Mouse (Mus musculus) kidney, adult 18-20 months (tissue): Measurements from ENCODE around the gene Pias3.
"Not testable (repeated sequence)": the region's sequence is repeated elsewhere in the genome, so short reads cannot be mapped to it uniquely, and the experiment has no call there.

Experiments used
- DNase-seq: peaks from one replicate; pipeline ENCODE4 v3.0.0; 2021

Pias3 gene

GRCm38 (mm10) chr3:96696198-96696765, at the start of gene Pias3:
TSS of gene Pias3 (plus strand) at chr3:96696384.
- peak; percentile 88 for DNase-seq

DNA sequence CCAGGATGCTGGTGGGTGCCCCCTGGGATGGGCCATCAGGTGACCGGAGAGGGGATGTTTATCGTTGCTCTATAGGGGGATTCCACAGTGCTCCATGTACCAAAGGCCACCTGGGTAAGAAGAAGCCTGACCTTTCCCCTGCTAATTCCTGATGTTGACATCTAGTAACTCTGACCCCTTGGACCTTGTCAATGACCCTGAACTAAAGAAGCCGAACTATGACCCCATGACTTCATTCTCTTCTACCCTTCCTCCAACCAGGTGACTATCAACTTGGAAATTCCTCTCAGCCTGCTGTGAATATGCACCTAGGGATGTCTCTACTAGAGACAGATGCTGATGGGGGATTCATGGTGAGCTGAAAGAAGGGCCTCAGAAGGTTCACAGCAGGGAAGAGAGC, 48.8 kb upstream of the Pias3 start:
- no peak for DNase-seq

- DNase-seq = no peak
Observed at GRCm38 (mm10) chr3:96660901-96661300, 35.3 kb upstream of the Pias3 start.

GRCm38 (mm10) chr3:96662731-96663316, 33.4 kb upstream of the Pias3 start:
- DNase-seq = no peak

- peak; percentile 86 for DNase-seq
Observed at GRCm38 (mm10) chr3:96663432-96664239, 32.5 kb upstream of the Pias3 start.

DNA sequence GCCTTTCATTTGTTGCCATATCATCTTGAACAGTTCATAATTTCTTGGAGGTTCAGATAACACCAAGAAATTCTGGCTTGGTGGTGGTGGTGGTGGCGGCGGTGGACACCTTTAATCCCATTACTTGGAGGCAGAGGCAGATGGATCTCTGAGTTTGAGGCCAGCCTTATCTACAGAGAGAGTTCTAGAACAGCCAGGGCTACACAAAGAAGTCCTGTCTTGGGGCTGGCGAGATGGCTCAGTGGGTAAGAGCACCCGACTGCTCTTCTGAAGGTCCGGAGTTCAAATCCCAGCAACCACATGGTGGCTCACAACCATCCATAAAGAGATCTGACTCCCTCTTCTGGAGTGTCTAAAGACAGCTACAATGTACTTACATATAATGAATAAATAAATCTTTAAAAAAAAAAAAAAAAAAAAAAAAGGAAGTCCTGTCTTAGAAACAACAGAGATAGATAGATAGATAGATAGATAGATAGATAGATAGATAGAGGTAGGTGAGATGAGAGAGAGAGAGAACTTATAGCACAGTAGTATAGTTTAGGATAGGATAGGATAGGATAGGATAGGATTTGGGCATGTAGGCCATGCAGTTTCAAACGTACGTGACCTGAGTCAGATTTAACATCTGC, 30.3 kb upstream of the Pias3 start:
- DNase-seq = not testable (repeated sequence)

DNA sequence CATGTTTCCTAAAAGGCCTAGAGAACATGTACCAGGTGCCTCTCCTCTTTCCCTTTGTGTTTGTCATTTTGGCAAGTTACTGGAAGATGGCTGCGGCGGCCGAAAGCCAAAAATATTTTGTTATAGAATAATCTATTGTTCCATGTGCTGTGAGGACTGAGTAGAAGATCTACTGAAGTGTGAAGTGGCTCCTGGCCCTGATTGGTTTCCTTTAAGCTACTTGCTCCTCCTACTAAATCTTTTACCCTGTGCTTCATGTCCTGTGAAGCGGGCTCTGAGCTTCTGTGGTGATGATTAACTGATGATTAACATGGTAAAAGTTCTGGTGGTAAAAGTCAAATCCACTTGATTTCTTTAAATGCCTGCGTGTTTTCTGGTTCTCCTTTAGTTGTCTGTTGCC, 29.3 kb upstream of the Pias3 start:
- peak; percentile 38 for DNase-seq

- DNase-seq = peak; percentile 46
Observed at GRCm38 (mm10) chr3:96667316-96667715, 28.9 kb upstream of the Pias3 start.

DNA sequence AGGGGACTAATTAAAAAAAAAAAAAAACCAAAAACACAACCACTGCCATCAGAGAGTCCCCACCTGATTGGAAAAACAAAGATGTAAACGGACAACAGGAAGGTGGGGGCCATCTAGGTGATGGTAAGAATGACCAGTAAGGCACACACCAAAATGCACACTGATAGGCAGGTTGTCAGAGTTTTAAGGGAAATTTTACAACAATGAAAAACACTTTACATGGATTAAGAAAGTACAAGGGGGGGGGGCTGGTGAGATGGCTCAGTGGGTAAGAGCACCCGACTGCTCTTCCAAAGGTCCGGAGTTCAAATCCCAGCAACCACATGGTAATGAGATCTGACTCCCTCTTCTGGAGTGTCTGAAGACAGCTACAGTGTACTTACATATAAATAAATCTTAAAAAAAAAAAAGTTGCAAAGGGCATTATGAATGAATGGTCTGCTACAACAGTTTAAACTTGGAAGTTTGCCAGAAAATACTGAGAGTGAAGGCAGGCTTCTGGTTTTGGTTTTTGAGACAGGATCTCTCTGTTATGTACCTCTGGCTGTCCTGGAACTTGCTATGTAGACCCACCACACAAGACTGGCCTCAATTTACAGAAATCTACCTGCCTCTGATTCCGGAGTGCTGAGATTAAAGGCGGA, 27.6 kb upstream of the Pias3 start:
- no peak for DNase-seq

DNA sequence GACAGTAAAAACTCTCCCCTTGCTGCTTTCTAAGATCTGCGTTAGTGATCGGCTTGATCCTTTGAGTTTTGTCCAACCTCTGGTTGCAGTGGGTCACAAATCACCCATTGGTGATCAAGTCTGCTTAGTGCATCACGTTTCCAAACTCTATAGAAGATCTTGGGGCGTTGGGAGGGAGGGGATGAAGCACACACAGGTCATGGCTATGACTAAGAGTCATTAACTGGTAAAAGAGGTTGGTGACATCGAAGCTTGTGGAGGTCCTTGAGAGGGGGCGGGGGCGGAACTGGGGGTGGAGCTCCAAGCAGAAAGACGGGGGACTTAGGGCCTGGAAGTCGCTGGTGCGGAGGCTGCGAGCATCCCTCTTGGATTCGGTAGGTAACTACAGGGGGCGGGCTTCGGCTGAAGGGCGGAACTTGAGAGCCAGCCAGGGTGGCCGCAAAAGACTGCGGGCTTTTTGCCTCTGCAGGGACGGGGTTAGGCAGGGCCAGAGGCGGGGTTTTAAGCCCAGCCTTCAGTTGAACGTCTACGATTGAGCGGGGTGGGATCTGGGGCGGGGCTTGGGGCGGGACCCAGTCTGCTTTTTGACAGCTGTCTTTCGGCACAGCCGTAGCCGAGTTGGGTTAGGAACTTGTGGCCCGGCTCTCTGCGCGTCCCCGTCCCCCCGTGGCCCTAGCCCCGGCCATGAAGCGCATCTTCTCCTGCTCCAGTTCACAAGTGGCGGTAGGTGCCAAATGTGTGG, 26.3 kb upstream of the Pias3 start, which contains the start of gene Ankrd35:
Gene Ankrd35, plus strand, starts transcription at position 405 of the 742 bp plus-strand sequence.
- peak; percentile 81 for DNase-seq

DNA sequence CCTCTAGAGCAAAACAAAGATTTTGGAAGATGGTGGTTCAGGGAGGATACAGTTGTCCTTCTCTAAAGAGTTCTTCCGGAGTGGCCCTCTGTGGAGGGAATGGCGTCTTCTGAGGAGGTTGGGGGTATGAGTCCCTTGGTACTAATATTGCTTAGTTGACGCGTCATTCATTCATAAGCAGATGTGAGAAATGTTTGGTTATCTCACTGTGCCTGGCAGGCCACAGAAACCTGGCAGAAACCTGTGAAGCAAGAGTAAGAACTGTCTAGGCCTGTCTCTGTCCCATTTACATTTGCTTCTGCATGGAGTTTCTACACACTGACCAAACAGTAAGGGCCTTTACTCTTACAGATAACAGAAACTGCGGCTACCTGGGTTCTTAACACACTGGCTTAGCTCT, 24.7 kb upstream of the Pias3 start:
- no peak for DNase-seq

DNA sequence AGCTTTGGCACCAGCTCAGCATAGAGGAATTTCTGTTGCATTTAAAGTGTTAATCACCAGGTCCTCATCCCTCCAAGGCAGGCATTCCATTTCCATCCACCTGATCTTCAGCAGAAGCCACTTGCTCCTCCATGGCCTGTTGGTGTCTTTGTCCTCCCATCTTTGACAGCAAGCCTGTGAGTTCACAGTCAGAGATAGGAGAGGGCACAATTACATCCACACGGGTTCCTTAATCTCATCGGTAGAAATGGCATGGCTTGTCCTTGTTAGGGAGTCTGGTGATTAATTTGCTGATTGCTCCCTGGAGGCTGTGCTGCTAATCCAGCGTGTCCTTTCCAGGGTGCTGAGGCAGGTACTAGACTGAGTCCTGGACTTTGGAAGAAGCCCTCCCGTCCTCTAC, 22.7 kb upstream of the Pias3 start:
- DNase-seq = no peak

GRCm38 (mm10) chr3:96674442-96674841, 21.7 kb upstream of the Pias3 start:
- no peak for DNase-seq

GRCm38 (mm10) chr3:96675171-96675570, 21.0 kb upstream of the Pias3 start:
- DNase-seq = no peak

DNA sequence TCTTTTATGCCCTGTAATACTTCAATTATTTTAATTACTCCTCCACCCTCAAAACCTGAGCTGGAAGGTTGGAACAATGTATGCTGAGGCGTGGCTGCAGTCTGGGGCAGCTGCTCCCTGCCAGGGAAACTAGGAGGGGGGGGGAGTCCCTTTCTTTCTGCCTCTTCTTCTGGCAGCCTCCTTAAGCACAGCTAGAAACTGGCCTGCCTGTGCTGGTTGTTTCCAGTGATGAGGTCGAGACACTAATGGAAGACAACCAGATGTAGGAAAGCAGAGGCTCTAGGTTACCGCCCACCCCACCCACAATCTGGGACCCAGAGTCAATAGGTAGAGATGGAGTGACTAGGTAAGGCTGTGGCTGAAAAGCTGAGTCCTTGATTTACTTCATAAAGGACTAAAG, 20.5 kb upstream of the Pias3 start:
- no peak for DNase-seq

DNA sequence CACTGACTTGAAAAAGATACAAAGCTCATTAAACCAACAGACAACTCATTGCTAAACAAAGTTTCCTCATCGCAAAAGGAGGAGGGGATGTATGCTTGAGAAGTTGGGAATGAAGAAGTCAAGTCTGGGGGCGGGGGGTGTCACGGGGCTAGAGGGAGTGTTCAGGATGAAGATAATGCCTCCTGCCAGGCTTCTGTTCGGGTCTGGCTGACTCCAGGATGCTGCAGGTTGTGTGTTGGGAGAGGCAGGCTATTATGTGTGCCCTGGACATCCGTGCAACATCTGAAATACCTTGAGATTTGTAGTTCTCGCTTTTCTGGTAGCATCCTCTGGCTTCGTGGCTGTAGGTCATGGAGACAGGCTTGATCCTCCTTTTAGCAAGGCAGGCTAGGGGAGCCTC, 17.7 kb upstream of the Pias3 start:
- no peak for DNase-seq

- DNase-seq = no peak
Observed at GRCm38 (mm10) chr3:96679159-96679674, 17.0 kb upstream of the Pias3 start.

DNA sequence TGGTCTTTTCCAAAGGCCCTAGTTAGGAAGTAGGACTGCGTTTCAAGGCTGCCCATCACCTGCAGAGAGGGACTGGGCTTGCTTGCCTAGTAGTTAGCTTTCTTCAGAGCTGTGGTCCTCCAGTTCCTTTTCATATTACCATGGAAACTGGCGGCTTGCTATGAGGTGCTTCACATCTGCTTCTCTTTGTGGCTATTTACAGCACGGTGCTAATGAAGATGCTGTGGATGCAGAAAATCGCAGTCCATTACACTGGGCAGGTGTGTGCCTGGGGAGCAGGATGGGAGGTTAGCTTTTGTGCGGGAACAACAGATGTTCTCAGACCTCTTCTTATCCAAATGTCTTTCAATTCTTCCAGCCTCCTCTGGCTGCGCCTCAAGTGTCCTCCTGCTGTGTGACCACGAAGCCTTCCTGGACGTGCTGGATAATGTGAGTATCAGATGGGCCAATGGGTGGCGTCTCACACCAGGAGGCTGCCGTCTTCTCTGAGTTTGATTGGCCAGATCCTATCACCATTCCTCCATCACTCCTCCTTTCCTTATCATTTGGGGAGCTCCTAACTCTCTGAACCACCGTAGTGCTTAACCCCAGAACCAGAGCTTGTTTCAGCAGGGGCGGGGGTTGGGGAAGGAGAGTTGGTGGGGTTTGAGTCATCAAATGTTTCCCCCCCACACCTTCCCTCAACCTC, 15.8 kb upstream of the Pias3 start:
- no peak for DNase-seq

GRCm38 (mm10) chr3:96683496-96683895, 12.7 kb upstream of the Pias3 start:
- DNase-seq = no peak

- DNase-seq = no peak
Observed at GRCm38 (mm10) chr3:96684151-96684821, 11.9 kb upstream of the Pias3 start.

DNA sequence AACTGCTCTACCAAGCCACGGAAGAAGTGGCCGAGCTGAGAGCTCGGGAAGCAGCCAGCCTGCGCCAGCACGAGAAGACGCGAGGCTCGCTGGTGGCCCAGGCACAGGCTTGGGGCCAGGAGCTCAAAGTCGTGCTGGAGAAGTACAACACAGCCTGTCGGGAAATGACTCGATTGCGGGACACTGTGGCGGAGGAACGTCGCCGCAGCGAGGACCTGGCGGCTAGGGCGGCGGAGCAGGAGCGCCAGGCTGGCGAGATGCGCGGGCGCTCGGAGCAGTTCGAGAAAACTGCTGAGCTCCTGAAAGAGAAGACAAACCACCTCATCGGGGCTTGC, 11.4 kb upstream of the Pias3 start:
- no peak for DNase-seq
